Comparison of ENCODE assay signal across 8 mouse cellular contexts in the genomic region with DNA sequence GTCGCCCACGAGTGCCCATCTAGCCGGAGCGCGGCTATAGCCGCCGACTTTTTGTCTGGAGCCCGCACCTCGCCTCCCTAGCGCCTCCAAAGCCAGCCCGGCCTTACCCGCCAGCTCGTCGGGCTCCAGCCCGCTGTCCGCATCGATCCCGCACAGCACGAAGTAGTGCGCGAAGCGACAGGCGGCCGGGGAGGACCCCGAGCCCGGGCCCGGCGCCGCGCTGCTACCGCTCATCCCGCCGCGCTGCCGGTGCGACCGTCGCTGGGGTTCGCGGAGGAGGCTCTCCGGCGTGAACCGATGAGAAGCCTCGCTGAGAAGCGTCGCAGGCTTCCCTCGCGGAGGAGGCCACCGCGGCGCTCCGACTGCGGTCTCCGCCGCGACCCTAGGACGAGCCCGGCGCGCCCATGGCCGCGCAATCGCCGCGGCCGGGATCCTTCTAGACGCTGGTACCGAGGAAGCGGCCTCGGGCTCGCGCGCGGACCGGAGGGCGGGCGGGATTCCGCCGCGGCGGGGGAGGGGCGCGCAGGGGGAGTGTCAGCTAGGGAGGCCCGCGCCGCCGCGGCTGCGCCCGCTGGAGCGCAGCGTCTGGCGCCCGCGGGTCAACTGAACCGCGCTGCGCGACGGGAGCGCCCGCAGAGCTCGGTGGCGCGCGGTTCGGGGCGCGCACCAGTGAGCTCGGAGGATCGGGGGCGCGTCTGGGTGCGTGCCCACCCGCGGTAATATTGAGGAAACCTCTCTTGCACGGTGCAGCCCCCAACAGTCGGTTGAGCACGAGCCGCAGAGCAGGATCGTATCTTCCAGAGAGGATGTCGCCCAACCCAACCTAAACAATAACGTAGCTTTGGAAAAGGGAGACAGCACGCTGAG. TPM values are rescaled to one million over a fixed set of nuclear protein-coding genes. Genes with fewer than 3 reads are reported as not detected.
DNase-seq lines count a peak whose midpoint lies in the region; TF ChIP-seq lines count a peak whose summit lies in the region.

A gene (minus strand): TSS at position 605 of the 867 bp plus-strand sequence.

- no peaks in the 10 kb centered on the region for H3K36me3 ChIP-seq in E14TG2a.4 (ENCODE audit: insufficient read depth, low read length)

- under 1% methylated on average over 124 of the region's 124 CpGs for WGBS in lung, adult 2 months

- no peak for TF ChIP-seq CTCF in E14TG2a.4 (conservative IDR thresholded peaks at IDR 0.05; ENCODE audit: low read length)
- TF ChIP-seq CTCF in lung, adult 2 months (IDR thresholded peaks at IDR 0.05; ENCODE audit: insufficient read depth, low read length): no peak

- peaks cover 4% of the 10 kb centered on the region for H3K4me1 ChIP-seq in E14TG2a.4 (replicated peaks; ENCODE audit: low read depth, low read length)
- peaks cover 2% of the 10 kb centered on the region; the same call in 1 of the 2 replicates for H3K4me1 ChIP-seq in lung, adult 2 months (ENCODE audit: control insufficient read depth, insufficient read depth, low read length)

- TF ChIP-seq POLR2A in lung, adult 2 months (IDR thresholded peaks at IDR 0.05; ENCODE audit: borderline replicate concordance, extremely low read depth, low read depth, low read length): peak; percentile 52; the same call in 1 of the 2 replicates

- H3K9me3 ChIP-seq in E14TG2a.4 (ENCODE audit: low read length): no peaks in the 10 kb centered on the region

- peak within 1 kb of the TSS; percentile 92 for H3K4me3 ChIP-seq in E14TG2a.4 (replicated peaks; ENCODE audit: low read length)
- H3K4me3 ChIP-seq in lung, adult 2 months (replicated peaks; ENCODE audit: extremely low read depth, low read depth, low read length): peak within 1 kb of the TSS; percentile 96

- DNase-seq in cerebellum, adult 11-12 months: peak; percentile 89
- peak; percentile 62 for DNase-seq in forelimb bud, embryonic 11.5 days (ENCODE audit: low read depth, low spot score)
- DNase-seq in heart, postnatal 4 days: peak; percentile 86
- DNase-seq in layer of hippocampus, adult 8-10 months (ENCODE audit: low spot score in 2 of 2): peak; percentile 65 to 77
- DNase-seq in lung, adult 2 months: peak; percentile 72
- DNase-seq in ovary, adult 18-20 months (ENCODE audit: low spot score): peak; percentile 71
- peak; percentile 40 for DNase-seq in thymus, postnatal 0 days (ENCODE audit: low spot score)

- peaks cover 30% of the 10 kb centered on the region for H3K27me3 ChIP-seq in E14TG2a.4 (ENCODE audit: insufficient read depth, low read length)

RNA-seq across cellular contexts. Expression of the gene that starts here (rescaled TPM):
- 10 to 100 TPM; 37.9 to 41.0 TPM for total RNA-seq in heart, postnatal 4 days (2021)
- total RNA-seq in layer of hippocampus, adult 8-10 months (2022): 10 to 100 TPM; 41.9 to 59.0 (median 47.0) TPM
- polyA plus RNA-seq in lung, adult 2 months (2012; rRNA removed): 4.8 and 10.8 TPM in 2 replicates
- 1.3 and 1.8 TPM in 2 replicates for polyA plus RNA-seq in thymus, postnatal 0 days (2015; fragmentation: Nextera tagmentation; extraction: Ambion mirVana)

Comparison
In these comparisons a context has a peak if more than half of its experiments do, and no peak if none do; other contexts are left out.
1. Peak in every context shown above with its lines: DNase-seq and H3K4me3 ChIP-seq.